Mouse (Mus musculus) megakaryocyte, embryonic 14.5 days (primary cell): ENCODE measurements around the gene Trip6.
"Not testable (repeated sequence)": the region's sequence is repeated elsewhere in the genome, so short reads cannot be mapped to it uniquely, and the experiment has no call there.

Experiments used
- FLI1 ChIP-seq: IDR thresholded peaks from 2 replicates; pipeline ENCODE4 v1.6.1; 2012; ENCODE audit warnings: low read length, inconsistent platforms, mixed read lengths
- GATA1 ChIP-seq: IDR thresholded peaks from 3 replicates; pipeline ENCODE4 v1.6.1; 2012; ENCODE audit warnings: mixed read lengths, low read length, inconsistent platforms, borderline replicate concordance

- TF ChIP-seq GATA1, FLI1: not testable (repeated sequence)
Observed at GRCm38 (mm10) chr5:137284411-137284810, 29.8 kb downstream of the Trip6 start.
